Mouse (Mus musculus): ENCODE data around the gene Gdap2.

Gdap2 gene

DNA sequence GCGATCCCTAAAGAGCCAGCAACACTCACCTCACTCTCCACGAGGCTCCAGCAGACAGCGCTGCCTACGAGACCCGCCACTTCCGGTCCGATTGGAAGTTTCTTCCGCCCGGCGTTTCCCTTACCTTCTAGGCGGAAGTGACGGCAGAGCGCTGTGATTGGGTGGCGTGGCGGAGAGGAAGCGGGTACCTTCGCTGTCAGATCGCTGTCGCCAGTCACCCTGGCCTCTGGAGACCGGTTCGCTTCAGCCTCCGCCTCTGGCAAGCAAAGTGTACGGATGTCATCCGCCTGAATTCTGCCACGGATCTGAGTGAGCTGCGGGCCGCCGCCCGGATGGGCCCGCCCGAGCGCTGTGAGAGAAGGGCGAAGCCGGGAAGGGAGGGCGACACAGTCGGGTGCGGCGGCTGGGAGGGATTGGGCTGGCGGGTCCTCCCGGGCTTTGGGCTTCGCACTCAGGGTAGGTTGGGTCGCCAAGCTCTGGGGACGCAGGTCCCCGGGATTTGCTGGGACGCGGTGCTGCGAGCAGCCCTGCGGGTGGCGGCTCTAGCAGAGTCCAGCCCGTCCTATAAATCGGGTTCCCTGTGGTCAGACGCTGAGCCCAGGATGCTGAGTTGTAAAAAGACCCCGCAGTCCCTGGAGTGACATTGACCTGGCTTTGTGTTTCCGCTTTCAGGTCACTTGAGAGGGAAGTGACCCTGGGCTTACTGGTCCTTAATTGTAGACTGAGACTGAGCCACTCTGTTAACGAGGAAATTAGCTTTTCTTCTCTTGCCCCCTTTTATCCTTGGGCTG is at the start of gene Gdap2, which contains the start of gene Wdr3:
TSS of gene Gdap2 (plus strand) at position 67 of the 791 bp plus-strand sequence.
TSS of gene Wdr3 (minus strand) at position 93 of the 791 bp plus-strand sequence.
- peak; percentile 79 to 94 for DNase-seq (ENCODE audit: low spot score in 2 of 2)

DNA sequence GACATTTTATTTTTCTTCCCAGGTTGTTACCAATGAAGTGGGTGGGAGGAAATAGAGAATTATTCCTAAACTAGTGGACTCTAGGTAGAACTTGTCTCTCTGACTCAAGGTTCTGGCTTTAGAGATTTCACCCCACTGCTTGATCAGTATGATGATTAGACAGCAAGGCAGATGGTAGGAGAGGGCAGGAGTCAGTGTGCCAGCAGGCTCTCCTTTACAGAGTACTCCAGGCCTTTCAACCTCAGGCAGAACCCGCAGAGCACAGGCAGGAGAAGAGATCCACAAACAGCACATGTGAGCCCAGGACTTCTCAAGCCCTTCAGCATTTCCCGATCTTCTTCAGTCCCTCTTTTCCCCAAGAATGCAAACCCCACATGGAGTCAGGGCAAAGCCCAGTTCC is 43.5 kb upstream of the Gdap2 start:
- DNase-seq (ENCODE audit: low spot score in 2 of 2): no peak

DNA sequence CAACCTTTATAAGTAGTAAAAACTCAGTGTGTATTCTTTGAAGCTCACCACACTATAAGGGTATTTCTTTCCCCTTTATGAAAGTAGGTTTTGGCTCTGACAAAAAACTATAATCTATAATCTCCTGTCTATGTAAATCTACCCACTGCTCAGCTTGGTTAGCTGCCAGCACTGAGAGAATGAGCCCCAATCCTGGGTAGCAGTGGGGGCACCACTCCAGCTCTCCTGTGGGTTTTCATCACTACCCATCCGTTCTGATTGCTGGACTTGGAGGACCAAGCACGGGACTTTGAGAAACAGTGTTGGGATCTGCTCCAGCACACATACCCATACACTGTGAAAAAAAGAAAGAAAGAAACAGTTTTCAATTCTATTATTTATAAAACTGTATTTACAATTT is 40.2 kb upstream of the Gdap2 start:
- no peak for DNase-seq (ENCODE audit: low spot score in 2 of 2)

GRCm38 (mm10) chr3:100122445-100122844 is 39.7 kb upstream of the Gdap2 start:
- no peak for DNase-seq (ENCODE audit: low spot score in 2 of 2)

- no peak for DNase-seq (ENCODE audit: low spot score in 2 of 2)
Observed at GRCm38 (mm10) chr3:100160682-100161445, 1.3 kb upstream of the Gdap2 start.

- no peak for DNase-seq (ENCODE audit: low spot score in 2 of 2)
Observed at GRCm38 (mm10) chr3:100161665-100162314, 391 bp upstream of the Gdap2 start.

DNA sequence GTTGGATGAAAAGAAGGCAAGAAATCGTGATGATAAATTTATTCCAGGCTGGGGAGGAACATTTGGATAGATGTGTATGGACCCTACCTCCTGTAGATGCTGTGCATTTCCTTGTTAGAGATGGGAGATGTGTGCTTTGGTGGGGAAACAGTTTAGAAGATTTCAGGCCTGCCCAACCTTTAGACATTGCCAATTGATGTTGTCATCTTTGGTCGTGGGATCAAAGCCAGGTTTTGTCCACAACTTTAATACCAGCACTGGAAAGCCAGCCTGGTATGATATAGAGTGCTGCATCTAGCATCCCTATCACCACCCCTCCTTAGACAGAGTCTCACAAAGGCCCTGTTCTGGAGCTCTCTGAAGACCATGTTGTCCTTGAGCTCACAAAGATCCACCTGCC is 1.4 kb downstream of the Gdap2 start:
- no peak for DNase-seq (ENCODE audit: low spot score in 2 of 2)

DNA sequence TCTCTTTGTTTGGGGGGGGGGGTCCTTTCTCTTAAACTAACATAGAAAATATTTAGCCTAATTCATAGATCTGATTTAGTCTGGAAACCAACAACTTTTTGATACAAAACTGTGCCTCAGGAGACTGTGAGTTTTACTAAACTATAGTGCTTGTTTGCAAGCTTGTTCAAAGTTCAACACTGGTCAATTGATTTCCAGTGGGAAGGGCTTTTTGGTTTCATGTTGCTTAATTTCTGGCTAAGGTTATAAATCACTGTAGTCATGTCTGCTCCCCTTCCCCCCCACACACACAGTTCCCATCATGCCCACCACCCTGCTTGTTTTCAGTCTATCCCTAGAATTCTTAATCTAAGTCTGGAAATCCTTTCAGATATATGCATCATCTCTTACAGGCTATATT is 2.8 kb downstream of the Gdap2 start:
- DNase-seq (ENCODE audit: low spot score in 2 of 2): no peak

- DNase-seq (ENCODE audit: low spot score in 2 of 2): no peak
Observed at GRCm38 (mm10) chr3:100176031-100176430, 13.8 kb downstream of the Gdap2 start.

DNA sequence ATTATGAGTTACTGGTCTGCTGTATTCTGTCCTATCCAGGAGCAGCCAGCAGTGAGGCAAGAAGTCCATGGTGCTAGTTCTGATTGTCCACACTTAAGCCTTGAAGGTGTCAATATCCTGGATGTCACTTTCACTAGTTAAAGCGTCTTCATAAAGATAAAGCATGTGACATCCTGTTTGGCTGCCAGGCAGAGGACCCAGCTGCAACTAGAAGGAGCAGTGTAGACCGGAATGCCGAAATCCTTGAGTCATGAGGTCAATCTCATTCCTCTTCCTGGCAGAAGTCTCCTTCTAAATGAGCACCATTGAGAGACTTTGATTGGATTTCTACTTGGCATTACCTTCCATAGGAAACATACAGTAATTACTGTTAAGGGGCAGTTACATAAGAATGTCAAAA is 18.3 kb downstream of the Gdap2 start:
- DNase-seq (ENCODE audit: low spot score in 2 of 2): no peak

- DNase-seq (ENCODE audit: low spot score in 2 of 2): peak in 1 of 2 experiments; percentile 89
Observed at GRCm38 (mm10) chr3:100189444-100189843, 27.3 kb downstream of the Gdap2 start.

- DNase-seq (ENCODE audit: low spot score in 2 of 2): no peak
Observed at GRCm38 (mm10) chr3:100189861-100190260, 27.7 kb downstream of the Gdap2 start.

DNA sequence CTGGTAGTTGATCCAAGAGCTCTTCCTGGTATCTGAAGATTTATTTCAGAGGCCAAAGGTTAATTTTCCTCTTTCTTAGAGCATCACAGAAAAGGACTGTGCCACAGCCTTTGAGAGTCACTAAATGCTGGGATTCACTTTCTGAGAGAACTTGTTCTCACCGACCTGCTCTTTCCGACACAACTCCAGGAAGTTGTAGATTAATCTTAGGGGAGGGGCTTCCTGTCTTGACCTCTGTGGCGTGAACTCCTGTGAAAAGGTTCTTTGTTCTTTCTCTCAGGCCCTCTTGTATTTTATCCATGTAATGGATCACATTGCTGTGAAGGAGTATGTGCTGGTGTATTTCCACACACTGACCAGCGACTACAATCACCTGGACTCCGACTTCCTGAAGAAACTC is 32.0 kb downstream of the Gdap2 start:
- no peak for DNase-seq (ENCODE audit: low spot score in 2 of 2)

- DNase-seq (ENCODE audit: low spot score in 2 of 2): peak in 1 of 2 experiments; percentile 36
Observed at GRCm38 (mm10) chr3:100201554-100201953, 39.4 kb downstream of the Gdap2 start.

GRCm38 (mm10) chr3:100206973-100207372 is 44.8 kb downstream of the Gdap2 start:
- no peak for DNase-seq (ENCODE audit: low spot score in 2 of 2)

GRCm38 (mm10) chr3:100215469-100215868 is 53.3 kb downstream of the Gdap2 start:
- DNase-seq (ENCODE audit: low spot score in 2 of 2): no peak

- DNase-seq (ENCODE audit: low spot score in 2 of 2): no peak
Observed at GRCm38 (mm10) chr3:100225326-100225959, 63.3 kb downstream of the Gdap2 start.

- DNase-seq (ENCODE audit: low spot score in 2 of 2): no peak
Observed at GRCm38 (mm10) chr3:100227509-100227908, 65.3 kb downstream of the Gdap2 start.

DNA sequence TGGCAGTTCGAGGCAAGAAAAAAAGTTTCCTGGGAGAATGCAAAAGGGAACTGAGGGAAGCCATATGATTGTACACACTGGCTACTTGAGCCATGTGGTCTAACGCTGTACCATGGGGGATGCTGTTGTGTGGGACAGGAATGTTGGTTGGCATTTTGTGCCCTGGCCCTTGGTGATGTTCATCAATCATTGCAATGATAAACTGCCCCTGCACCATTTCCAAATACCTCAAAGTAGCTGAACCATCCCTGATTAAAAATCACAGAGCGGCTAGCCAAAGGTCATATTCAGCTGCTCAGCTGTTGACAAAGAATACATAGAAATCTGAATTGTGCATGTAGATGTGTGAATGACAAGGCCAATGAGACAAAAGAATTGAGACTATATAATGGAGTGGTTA is 66.8 kb downstream of the Gdap2 start:
- DNase-seq (ENCODE audit: low spot score in 2 of 2): no peak

DNA sequence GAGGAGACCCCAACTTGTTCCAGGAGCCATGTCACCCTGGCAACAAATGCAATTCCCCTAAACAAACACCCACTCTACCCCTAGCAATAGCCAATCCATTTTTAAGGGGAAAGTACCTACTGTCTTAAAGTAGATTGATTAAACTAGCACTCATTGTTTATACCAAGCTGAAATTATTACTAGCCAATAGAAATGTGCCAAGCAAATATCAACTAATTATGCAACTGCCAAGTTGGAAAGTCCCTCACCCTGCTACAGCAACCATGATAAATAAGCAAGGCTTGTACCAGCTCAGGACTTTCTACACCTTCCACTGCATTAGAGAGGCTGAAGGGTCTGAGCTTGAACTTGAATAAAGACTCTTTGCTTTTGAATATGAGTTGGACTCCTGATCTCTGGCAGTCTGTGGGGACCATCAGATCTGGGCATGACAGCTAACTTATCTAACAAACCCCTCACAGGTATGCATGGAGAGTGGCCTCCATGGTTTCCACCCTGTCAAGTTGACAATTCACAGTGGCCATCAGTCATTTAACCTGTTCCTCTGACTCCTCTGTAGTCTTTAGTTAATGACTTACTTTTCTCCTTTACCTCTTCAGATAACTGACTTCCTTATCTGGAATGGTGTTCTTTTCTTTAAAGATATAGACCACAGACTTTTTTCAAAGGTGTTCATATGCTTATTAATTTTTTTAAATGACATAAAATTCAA is 74.7 kb downstream of the Gdap2 start:
- DNase-seq (ENCODE audit: low spot score in 2 of 2): no peak

- DNase-seq (ENCODE audit: low spot score in 2 of 2): no peak
Observed at GRCm38 (mm10) chr3:100242230-100242629, 80.0 kb downstream of the Gdap2 start.
